Mouse (Mus musculus) hindbrain, embryonic 14.5 days (tissue): ENCODE measurements around the gene Fancc. TPM values are rescaled to one million over a fixed set of nuclear protein-coding genes. Genes with fewer than 3 reads are reported as not detected.

ENCODE experiments used
- ATAC-seq: fragments of 200-750 bp; cut with Nextera tagmentation; 2 replicates; pipeline ENCODE4 v1.8.0; 2017; ENCODE audit warnings: moderate number of reproducible peaks, mild to moderate bottlenecking, moderate TSS enrichment, moderate library complexity; ENCODE audit not compliant: low FRiP score
- DNase-seq: peaks from one replicate; pipeline ENCODE4 v3.0.0-alpha.2; 2015; ENCODE audit warnings: low spot score
- H3K27ac ChIP-seq: fragments of 300-500 bp; sonication (generic); 2 replicates; pipeline ENCODE4 v1.5.1; 2014; ENCODE audit warnings: mild to moderate bottlenecking, moderate library complexity
- H3K27me3 ChIP-seq: fragments of 300-500 bp; sonication (generic); 2 replicates; pipeline ENCODE4 v1.6.1; 2014; ENCODE audit warnings: mild to moderate bottlenecking, low read length, mixed read lengths; ENCODE audit not compliant: control insufficient read depth, insufficient read depth
- H3K36me3 ChIP-seq: fragments of 300-500 bp; sonication (generic); replicated peaks from 2 replicates; pipeline ENCODE4 v1.6.1; 2014; ENCODE audit not compliant: control insufficient read depth, insufficient read depth
- H3K4me1 ChIP-seq: fragments of 300-500 bp; sonication (generic); replicated peaks from 2 replicates; pipeline ENCODE4 v1.6.1; 2014; ENCODE audit warnings: antibody characterized with exemption, low read length, mixed read lengths; ENCODE audit not compliant: control insufficient read depth, insufficient read depth
- H3K4me2 ChIP-seq: fragments of 300-500 bp; sonication (generic); replicated peaks from 2 replicates; pipeline ENCODE4 v1.6.1; 2014; ENCODE audit warnings: mild to moderate bottlenecking, moderate library complexity
- H3K4me3 ChIP-seq: fragments of 300-500 bp; sonication (generic); replicated peaks from 2 replicates; pipeline ENCODE4 v1.5.1; 2014; ENCODE audit warnings: mild to moderate bottlenecking, low read length
- H3K9ac ChIP-seq: fragments of 300-500 bp; sonication (generic); 2 replicates; pipeline ENCODE4 v1.6.1; 2014
- H3K9me3 ChIP-seq: fragments of 300-500 bp; sonication (generic); 2 replicates; pipeline ENCODE4 v1.6.1; 2016; ENCODE audit warnings: low read length; ENCODE audit not compliant: control insufficient read depth
- WGBS: fragments of 180-500 bp; shearing (Covaris S2); extraction: QIAGEN DNeasy Blood & Tissue Kit; methylation state at CpG from one replicate; pipeline ENCODE4 v1.1.7; 2014; 5-methylcytosine and 5-hydroxymethylcytosine counted together
- polyA plus RNA-seq: library from polyadenylated mRNA; unstranded; fragments of >200 nt; fragmentation: Nextera tagmentation; extraction: Ambion mirVana; gene quantifications from 2 replicates; pipeline ENCODE4 v1.2.1, GENCODE M21; 2014

Fancc gene
- polyA plus RNA-seq = 15.5 and 15.9 TPM in 2 replicates

DNA sequence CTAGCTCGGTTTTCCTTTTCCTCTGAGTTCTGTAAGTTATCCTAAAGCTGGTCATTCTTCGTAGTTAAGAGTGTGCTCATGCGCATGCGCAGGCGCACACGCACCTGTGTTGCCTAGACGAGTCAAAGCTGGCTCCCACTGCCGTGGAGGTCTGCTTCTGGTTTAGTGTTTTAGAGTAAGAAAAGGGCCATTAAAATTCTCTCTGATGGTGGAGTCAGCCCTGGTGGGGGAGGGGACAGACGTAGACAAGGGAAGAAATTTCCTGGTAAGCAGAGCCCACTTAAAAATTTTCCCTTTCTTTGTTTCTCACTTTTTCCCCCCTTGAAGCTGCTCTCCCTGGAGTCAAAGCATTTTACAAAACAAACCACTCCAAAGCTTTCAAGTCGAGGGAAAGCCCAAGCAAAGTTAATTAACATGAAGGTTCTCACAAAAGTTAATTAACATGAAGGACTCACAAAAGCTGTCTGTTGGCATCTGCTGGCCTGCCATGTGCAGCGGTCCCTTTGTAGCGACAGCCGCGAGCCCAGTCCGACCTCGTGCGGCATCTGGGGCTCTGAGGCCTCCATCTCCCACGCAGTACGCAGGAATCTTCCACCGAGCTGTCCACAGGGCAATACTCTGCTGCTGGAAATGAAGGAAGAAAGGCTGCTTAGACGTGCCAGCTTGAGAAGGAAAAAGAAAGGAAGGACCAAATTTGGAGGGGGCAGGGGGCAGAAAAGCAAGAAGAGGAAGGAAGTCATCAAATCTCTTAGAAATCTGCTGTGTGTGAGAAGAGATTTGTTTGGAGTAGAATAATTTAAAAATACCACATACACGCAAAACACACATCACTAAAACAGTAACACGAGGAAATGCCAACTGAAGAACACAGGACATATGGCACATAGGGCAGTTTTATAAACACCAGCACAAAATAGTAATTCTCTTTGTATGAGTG, at the start of gene Fancc:
Gene Fancc, minus strand, starts transcription at position 633 of the 937 bp plus-strand sequence.
- Histone ChIP-seq H3K4me3 (no peak within 1 kb of the TSS), H3K9me3 (no peaks in the 10 kb centered on the region), H3K4me2 (peak within 1 kb of the TSS; percentile 47), H3K27me3 (no peaks in the 10 kb centered on the region), H3K4me1 (peaks cover 13% of the 10 kb centered on the region; the same call in 1 of the 2 replicates), H3K36me3 (no peaks in the 10 kb centered on the region), H3K27ac (0 out of 2 replicates have a peak within 1 kb of the TSS, but pooled peaks have one; percentile 26), H3K9ac (peak within 1 kb of the TSS; percentile 1; the same call in 1 of the 2 replicates)
- ATAC-seq = peak; percentile 78; the same call in 1 of the 2 replicates
- WGBS = 17% methylated on average over 23 of the region's 23 CpGs
- DNase-seq = peak; percentile 67

GRCm38 (mm10) chr13:63545291-63545690, 48.2 kb upstream of the Fancc start:
- WGBS = 44% methylated on average over 7 of the region's 7 CpGs
- H3K4me1 ChIP-seq = peaks cover 18% of the 10 kb centered on the region
- DNase-seq = no peak
- H3K4me2 ChIP-seq = no peak overlapping the region
- peak overlapping the region; percentile 52; the same call in 1 of the 2 replicates for H3K27ac ChIP-seq
- no peaks in the 10 kb centered on the region for H3K27me3 ChIP-seq
- no peak overlapping the region for H3K4me3 ChIP-seq
- H3K36me3 ChIP-seq = peaks cover 52% of the 10 kb centered on the region
- H3K9me3 ChIP-seq = no peaks in the 10 kb centered on the region
- H3K9ac ChIP-seq = no peak overlapping the region
- no peak for ATAC-seq

GRCm38 (mm10) chr13:63544967-63545253, 47.8 kb upstream of the Fancc start:
- no peaks in the 10 kb centered on the region for H3K27me3 ChIP-seq
- H3K36me3 ChIP-seq = peaks cover 56% of the 10 kb centered on the region
- H3K4me2 ChIP-seq = no peak overlapping the region
- H3K27ac ChIP-seq = no peak overlapping the region
- no peak overlapping the region for H3K4me3 ChIP-seq
- no peak for ATAC-seq
- peaks cover 18% of the 10 kb centered on the region for H3K4me1 ChIP-seq
- DNase-seq = no peak
- 37% methylated on average over 5 of the region's 5 CpGs for WGBS
- H3K9me3 ChIP-seq = no peaks in the 10 kb centered on the region
- H3K9ac ChIP-seq = no peak overlapping the region

- Histone ChIP-seq H3K36me3 (peaks cover 62% of the 10 kb centered on the region), H3K9ac (no peak overlapping the region), H3K4me1 (peaks cover 18% of the 10 kb centered on the region), H3K27me3 (no peaks in the 10 kb centered on the region), H3K4me3 (no peak overlapping the region), H3K9me3 (no peaks in the 10 kb centered on the region), H3K27ac (peak overlapping the region; percentile 38; the same call in 1 of the 2 replicates), H3K4me2 (no peak overlapping the region)
- WGBS = 35% methylated on average over 13 of the region's 13 CpGs
- DNase-seq (no peak), ATAC-seq (no peak)
These were observed 47.3 kb upstream of the Fancc start for GRCm38 (mm10) chr13:63544119-63544966.

DNA sequence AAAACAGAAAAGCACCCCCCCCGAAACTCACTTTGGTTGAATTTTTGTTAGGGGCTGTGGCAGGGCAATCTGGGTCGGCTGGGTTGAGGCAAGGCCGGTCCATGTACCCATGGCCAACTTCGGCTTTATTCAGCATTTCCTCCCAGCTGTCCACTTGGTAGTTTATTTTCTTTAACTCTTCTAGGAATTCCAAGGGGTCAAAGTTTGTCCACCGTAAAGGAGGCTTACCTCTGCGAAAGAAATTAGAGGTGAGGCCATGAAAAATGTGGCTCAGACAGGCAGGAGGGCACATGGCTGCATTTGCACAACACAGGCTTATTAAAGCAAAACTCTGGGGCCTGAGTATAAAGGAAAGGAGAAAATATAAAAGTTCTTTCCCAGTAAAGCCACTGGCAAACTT, 46.4 kb upstream of the Fancc start:
- Histone ChIP-seq H3K4me3 (no peak overlapping the region), H3K27me3 (no peaks in the 10 kb centered on the region), H3K9me3 (no peaks in the 10 kb centered on the region), H3K4me1 (peaks cover 14% of the 10 kb centered on the region), H3K9ac (no peak overlapping the region), H3K36me3 (peaks cover 70% of the 10 kb centered on the region), H3K27ac (0 out of 2 replicates have a peak overlapping the region, but pooled peaks have one; percentile 38), H3K4me2 (no peak overlapping the region)
- no peak for DNase-seq
- WGBS = 75% methylated on average over 6 of the region's 6 CpGs
- ATAC-seq = no peak

GRCm38 (mm10) chr13:63542796-63543384, 45.8 kb upstream of the Fancc start:
- Histone ChIP-seq H3K27me3 (no peaks in the 10 kb centered on the region), H3K9me3 (no peaks in the 10 kb centered on the region), H3K4me1 (peaks cover 11% of the 10 kb centered on the region), H3K4me3 (no peak overlapping the region), H3K9ac (no peak overlapping the region), H3K27ac (no peak overlapping the region), H3K4me2 (no peak overlapping the region), H3K36me3 (peaks cover 74% of the 10 kb centered on the region)
- no peak for ATAC-seq
- 50% methylated on average over 3 of the region's 3 CpGs for WGBS
- no peak for DNase-seq

DNA sequence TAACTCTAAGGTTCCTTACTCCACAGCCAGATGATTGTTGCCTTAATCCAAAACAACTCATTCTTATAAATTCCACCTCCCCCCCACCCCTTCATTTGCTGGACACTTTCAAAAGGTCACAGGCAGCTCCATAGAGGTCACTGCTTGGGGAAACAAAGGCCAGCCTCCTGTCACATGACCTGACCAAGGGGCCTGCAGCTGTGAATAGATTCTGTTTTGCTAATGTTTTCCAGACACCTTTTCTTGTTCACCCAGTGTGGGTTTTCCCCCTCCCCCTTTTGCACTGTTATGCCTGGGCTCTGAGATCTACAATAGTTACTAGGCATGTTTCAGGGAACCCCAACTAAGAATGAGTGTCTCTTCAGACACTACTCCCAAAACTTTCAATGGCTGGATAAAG, 44.4 kb upstream of the Fancc start:
- DNase-seq (no peak), ATAC-seq (no peak)
- H3K27me3 ChIP-seq = no peaks in the 10 kb centered on the region
- H3K9me3 ChIP-seq = no peaks in the 10 kb centered on the region
- peaks cover 74% of the 10 kb centered on the region for H3K36me3 ChIP-seq
- H3K4me1 ChIP-seq = peaks cover 11% of the 10 kb centered on the region
- H3K27ac ChIP-seq = no peak overlapping the region
- no peak overlapping the region for H3K9ac ChIP-seq
- no peak overlapping the region for H3K4me3 ChIP-seq
- H3K4me2 ChIP-seq = no peak overlapping the region

DNA sequence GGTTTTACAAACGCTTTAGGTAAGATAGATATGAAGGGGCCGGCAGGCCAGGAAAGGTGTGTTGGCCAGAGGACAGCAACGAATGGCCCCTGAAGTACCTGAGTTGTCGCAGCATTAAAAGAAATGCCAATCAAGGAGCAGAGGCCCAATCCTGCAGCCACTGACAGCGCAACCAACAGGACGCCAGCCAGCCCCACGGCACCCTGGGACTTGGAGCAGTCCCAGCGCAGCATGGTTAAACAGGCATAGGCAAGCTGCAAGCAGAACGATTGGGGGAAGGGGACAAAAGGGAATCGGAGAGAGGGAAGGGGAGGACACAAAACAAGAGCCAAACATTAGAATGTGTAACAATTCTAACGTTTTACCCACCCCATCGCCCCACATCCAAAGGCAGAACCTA, 43.5 kb upstream of the Fancc start:
- H3K27me3 ChIP-seq = no peaks in the 10 kb centered on the region

DNA sequence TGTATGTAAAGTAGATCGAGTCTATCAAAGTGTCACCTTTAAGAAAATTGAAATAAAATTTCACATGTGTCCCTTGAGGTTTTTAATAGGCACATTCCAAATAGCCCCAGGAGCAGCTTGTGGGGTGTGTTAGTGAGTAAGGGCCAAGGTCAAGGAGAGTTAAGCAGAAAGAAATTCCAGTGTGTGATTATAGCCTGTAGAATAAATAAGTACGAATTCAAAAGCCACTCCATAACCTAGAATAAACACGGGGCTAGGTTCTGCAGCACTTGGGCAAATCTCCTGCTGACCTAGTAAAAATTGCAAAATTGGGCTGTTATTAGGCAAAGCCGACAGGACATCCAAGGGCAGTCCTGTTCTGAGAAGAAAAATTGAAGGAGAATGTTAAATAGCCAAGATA, 37.9 kb upstream of the Fancc start:
- WGBS = 85% methylated on average over 4 of the region's 4 CpGs
- no peak for DNase-seq
- Histone ChIP-seq H3K4me1 (0 out of 2 replicates have a peak, but pooled peaks cover 2% of the 10 kb centered on the region), H3K27ac (no peak overlapping the region), H3K27me3 (no peaks in the 10 kb centered on the region), H3K36me3 (peaks cover 100% of the 10 kb centered on the region), H3K4me2 (no peak overlapping the region), H3K9me3 (no peaks in the 10 kb centered on the region), H3K4me3 (no peak overlapping the region), H3K9ac (no peak overlapping the region)
- no peak for ATAC-seq

More for the DNA sequence above, 43.5 kb upstream of the Fancc start:
- Histone ChIP-seq H3K4me3 (no peak overlapping the region), H3K9ac (no peak overlapping the region), H3K9me3 (no peaks in the 10 kb centered on the region), H3K27ac (no peak overlapping the region), H3K4me2 (no peak overlapping the region), H3K4me1 (peaks cover 11% of the 10 kb centered on the region), H3K36me3 (peaks cover 82% of the 10 kb centered on the region)
- ATAC-seq (no peak), DNase-seq (no peak)
- 80% methylated on average over 12 of the region's 12 CpGs for WGBS
